Mouse (Mus musculus) neutrophil, adult 59 days (primary cell): Measurements from ENCODE around the gene Bmper. TPM values are rescaled to one million over a fixed set of nuclear protein-coding genes. Genes with fewer than 3 reads are reported as not detected.

ENCODE experiments used
- total RNA-seq, 2 experiments: library from RNA; stranded (reverse); gene quantifications; 1 replicate in 1 of 2; 2 replicates in 1 of 2; pipeline ENCODE4 v1.2.4; 2023

The Bmper gene
- not detected for total RNA-seq

DNA sequence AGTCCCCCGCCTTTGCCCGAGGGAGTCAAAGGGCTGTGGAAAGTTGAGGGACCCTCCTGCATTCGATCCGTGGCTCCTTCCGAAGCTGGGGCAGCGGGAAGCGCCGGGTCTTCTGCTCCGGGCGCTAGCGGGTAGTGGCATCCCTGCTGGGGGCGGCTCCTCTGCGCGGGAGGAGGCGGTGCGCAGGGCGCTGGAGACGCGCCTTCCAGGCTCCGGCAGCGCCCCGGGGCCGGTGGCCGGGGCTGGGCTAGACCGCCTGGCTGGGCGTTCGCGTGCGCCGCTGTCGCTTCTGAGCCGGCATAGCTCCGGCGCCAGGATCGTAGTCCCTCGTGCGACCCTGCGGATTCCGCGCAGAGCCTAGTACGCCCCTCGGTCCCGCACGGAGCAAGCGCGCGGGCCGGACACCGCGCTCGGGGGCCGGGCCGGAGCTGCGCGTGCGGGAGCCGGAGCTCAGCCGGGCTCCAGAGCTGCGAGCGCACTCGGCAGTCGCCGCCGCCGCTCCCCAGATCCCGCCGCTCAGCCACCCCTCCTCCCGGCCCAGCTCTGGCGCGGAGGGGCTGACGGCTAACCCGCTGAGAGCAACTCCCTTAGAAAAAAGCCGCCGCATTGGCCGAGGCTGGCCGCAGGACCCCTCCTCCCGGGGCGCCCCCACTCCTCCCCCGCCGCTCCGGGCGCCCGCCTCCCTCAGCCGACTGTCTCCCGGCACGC lies at the start of gene Bmper:
Gene Bmper, plus strand, starts transcription at position 236 of the 708 bp plus-strand sequence.

